Mouse (Mus musculus) c-Kit-positive CD71-positive TER-119-positive erythroid progenitor cells, embryonic 14.5 days (primary cell): ENCODE results near the gene 4930524B15Rik.
"Not testable (repeated sequence)": the region's sequence is repeated elsewhere in the genome, so short reads cannot be mapped to it uniquely, and the experiment has no call there.

Experiments
- DNase-seq: peaks from one replicate; pipeline ENCODE4 v3.0.0-alpha.2; 2013; ENCODE audit warnings: low spot score

Gene 4930524B15Rik

DNA sequence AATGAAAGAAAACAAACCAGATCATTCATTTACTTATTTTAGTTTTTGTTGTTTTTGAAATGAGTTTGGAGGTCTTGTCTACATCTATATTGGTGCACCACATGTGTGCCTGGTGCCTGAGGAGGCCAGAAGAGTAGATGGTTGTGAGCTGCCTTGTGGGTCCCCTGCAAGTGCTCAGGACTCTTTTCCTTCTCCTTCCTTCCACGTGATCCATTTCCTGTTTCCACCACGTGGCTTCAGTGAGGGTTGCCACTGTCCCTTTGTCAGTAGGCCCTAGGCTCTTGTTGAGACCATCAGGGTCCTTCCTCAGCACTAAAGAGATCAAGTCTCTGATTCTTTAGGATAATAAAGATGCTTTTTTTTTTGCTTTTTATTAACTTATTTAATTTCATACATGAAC is 19.4 kb downstream of the 4930524B15Rik start:
- no peak for DNase-seq

DNA sequence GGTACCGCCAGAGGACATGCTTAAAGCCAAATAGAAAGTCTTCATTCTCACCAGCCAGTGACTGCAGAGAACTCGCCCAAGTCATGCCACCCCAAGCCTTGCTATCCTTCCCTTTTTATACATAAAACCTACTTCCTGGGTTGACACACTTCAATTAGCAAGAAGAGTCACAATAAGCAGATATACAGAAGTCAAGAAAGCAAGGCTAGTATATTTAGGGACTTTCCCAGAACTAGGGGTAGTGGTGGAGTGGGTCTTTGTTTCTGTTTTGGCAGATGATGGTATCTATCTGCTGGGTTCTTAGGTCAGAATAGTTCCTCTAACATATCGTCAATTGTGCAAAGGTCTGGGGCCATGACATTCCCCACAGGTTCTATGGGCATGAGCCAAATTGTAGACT is 27.1 kb downstream of the 4930524B15Rik start:
- DNase-seq: no peak

DNA sequence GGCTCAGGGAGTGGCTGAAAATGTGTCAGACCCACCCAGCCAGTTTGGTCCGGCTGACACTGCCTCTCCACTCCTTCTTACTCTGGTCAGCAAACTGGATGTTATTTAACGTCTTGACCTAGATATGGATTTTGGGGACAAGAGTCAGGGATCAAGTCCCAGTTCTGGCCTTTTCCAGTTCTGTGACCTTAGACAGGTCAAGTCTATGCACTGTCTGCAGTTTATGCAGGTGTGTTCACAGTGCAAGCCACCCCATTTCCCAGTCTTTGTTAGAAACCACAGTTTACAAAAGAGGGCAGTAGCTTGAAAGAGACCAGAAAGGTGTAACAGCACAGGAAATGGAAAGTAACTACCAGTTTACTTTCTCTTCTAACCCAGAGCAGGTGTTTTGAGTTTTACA is 34.3 kb downstream of the 4930524B15Rik start:
- DNase-seq: no peak

DNA sequence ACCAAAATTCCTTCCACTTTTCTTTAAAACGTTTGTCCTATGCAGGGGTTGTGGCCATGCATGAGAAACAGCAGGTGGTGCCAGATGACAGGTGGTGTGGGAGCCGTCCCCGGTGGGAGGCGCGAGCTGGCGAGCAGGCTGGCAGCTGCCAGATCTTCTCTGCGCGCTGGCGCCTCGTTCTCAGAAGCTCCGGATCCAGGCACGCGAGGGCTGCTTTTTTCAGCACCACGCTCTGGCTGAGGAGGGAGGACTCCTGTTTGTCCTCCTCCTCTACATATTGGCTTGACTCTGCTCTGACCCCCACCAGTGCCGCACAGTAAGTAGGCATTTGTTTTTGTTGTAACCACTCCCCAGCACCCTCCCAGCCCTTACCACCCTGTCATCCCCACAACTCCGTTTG is 34.9 kb downstream of the 4930524B15Rik start, which contains the start of gene Nsg2:
TSS of gene Nsg2 (plus strand) at position 183 of the 400 bp plus-strand sequence.
- DNase-seq: no peak

DNA sequence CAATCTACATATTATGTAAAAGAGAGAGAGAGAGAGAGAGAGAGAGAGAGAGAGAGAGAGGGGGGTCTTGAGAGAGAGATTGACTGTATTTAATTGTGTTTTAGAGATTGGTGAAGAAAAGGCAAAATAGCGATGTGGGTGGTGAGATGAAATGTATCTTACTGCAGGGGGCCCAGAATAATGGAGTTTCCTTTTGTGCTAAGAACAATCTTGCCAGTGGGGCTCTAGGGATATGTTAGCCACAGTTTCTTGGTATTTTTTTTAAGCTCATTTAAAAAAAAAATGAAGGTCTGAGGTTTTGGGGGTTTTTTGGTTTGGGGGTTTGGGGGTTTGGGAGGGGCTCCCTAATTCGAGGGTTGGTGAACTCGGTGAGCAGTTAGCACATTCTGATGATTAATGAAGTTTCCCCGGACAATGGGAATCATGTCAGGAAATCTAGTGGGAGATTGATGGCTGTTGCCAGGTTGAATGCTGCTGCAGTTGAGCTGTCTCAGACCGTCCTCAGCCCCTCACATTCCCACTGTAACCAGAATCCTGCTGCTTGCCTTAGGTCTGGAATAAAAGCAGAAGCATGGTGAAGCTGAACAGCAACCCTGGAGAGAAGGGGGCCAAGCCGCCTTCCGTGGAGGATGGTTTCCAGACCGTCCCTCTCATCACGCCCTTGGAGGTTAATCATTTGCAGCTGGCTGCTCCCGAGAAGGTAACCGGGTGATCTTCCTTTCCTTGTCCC is 36.0 kb downstream of the 4930524B15Rik start:
- no peak for DNase-seq

DNA sequence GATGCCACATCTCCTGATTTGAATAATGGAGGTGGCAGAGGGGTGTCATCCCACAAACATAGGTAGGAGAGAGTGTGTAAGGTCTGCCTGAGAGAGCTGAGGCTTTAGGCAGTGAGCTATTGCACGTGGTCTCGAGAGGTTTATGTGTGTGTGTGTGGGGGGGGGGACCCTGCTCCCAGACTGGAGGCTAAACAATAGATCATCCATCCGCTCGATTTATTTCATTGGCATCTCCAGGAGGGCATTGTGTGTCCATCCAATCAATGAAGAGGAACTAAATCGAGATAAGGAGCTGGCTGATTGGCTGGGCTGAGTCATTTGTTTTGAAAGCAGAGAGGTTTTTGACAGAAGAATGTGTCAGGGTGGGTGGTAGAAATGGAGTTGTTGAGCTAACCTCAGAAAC is 37.3 kb downstream of the 4930524B15Rik start:
- no peak for DNase-seq

DNA sequence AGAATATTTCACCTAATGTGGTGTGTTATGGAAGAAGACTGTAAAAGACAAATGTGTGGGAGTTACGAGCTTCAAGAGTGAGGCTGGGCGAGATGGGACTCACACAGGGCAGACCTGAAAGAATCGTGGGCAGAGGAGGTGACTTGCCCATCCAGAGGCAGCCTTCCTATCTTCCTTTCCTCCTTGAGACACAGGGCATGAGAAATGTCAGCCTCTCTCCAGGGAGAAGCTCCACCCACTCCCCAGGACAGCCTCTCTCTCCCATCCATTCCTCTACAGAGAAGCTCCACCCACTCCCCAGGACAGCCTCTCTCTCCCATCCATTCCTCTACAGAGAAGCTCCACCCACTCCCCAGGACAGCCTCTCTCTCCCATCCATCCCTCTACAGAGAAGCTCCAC is 42.7 kb downstream of the 4930524B15Rik start:
- DNase-seq: not testable (repeated sequence)

DNA sequence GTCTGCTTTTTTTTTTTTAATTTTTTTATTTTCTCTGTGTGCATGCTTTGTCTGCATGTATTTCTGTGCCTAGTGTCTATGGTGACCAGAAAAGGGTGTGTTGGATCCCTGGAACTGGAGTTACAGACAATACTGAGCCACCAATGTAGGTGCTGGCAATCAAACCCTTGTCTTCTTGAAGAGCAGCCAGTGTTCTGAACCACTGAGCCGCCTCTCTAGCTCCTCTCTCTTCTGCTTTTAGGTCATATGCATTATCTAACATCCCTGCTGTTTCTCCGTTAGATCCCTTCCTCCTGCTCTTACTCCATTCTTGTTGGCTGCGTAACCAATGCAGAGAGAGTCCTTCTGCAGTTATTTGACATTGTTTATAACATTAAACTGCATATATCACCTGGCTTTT is 43.5 kb downstream of the 4930524B15Rik start:
- DNase-seq: no peak

DNA sequence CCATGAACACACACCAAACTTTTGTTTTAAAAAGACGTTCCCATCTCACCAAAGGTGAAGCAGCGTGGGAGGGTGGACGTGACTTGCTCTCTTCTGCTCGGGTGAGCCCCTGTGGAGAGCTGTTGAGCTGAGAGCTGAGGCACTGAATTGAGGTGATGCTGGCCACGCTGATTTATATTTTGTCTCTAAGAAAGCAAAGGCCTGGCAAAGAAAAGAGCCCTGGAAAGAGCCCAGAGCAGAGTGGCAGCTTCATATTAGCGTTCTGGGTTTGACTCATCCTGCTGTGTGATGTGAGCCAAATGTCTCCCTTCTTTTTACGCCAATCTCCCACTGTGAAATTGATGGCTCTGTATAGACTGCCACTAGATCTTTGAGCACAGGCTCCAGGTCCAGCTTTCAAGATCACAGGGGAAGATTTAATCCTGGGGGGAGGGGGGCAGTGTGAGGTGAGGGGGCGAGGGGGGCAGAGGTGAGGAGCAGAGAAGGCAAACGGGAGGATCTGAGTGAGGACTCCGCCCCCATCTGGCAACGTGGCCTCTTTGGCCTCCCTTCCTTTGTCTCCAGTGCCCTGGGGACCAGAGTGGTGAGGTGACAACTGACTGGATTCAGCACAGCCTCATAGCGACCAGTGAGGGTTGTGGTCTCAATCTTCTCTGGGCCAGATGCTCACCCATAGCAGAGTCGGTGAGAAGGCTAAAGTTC is 44.7 kb downstream of the 4930524B15Rik start:
- DNase-seq: no peak

DNA sequence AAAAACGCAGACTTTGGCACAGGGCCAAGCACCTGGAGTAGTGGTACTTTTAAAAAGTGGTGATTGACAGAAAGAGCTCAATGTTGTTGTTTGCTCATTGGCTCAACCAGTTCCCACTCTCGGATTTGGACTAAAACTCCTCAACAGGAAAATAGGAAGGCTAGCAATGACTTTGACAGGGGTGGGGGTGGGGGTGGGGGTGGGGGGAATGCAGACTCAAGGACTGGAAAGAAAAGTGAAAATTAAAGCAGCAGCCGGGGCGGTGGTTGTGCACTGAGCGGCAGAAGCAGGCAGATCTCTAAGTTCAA is 45.2 kb downstream of the 4930524B15Rik start:
- no peak for DNase-seq

DNA sequence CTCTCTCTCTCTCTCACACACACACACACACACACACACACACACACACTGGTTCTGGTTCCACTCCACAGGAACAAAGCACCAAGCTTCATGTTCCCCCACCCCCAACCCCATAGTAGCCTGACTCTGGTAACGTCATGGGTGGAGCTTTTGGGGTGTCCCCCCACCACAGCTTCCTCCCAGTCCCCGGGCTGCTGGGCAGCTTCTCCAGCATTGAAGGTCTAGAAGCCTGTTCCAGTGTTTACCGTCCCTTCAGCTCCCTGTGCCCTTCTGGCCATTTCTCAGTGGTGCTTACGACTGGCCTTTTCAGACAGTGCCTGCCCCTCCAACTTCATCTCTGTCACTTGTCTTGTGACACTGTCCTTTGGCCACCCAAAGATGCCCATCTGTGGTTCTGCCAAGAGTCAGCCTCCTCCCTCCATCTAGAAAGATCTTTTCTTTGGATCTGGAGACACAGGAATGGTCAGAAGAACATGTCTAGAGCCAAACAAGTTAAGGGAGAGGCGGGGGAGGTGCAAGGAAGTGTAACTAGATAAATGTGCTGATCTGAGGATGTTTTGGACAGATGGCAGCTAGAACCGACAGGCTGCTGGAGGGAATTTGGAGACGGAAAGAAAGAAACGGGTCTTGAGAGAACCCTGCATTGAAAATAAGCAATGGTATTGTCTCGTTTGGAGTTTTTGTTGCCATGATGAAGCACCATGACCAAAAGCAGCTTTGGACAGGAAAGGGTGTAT is 46.6 kb downstream of the 4930524B15Rik start:
- DNase-seq: no peak

DNA sequence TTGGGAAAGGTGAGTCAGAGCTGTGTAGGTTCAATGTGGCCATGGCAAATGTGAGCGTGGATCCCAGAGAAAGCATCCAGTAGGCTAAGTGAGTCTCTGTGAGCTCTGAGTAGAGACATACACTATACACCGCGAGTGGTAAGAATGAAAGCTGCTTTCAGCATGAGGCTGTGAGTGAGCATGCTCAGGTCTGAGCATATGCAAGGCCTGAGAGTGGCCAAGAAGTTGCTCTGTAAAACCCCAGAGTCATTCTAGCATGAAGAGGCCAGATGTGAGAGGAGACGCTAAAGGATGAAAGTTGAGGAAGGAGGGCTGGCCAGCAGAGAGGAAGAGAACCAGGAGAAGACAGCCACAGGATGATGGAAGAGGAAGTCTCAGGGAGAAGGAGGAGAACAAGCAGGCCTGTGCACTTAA is 47.6 kb downstream of the 4930524B15Rik start:
- DNase-seq: no peak

DNA sequence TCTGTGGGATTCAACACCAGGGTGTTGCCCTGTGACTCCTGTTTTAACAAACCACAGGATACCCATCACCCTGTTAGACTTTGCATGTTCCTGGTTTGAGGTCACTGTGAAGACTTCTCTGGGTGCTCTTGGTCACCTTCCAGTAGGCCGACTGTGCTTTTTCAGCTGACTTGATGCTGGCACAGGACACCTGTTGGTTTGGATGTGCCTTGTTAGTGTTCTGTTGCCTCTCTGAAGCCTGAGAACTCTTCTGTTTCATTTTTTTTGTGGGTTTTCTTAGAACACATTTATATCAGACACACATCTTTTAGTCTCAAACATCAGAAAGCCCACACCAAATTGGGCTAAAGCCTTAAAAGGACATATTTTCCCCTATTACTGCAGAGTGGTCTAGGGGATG is 48.2 kb downstream of the 4930524B15Rik start:
- no peak for DNase-seq

DNA sequence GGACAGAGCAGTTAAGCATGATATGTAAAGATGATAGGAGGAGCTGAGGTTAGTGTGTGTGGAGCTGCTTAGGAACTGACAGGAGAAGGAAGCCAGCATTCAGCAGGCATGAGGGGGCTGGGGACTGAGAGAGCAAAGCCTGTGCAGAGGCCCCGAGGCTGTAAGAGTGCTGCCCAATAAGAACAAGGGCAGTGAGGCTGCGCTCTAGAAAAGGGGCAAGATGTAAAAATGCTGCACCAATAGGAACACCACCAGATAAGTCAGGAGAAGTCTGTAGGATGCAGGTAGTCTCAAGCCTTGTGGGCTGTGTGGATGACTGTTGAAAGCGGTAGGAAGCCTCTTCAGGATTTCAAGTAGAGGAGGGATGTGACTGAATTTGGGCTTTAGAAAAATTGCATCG is 52.8 kb downstream of the 4930524B15Rik start:
- peak; percentile 19 for DNase-seq

DNA sequence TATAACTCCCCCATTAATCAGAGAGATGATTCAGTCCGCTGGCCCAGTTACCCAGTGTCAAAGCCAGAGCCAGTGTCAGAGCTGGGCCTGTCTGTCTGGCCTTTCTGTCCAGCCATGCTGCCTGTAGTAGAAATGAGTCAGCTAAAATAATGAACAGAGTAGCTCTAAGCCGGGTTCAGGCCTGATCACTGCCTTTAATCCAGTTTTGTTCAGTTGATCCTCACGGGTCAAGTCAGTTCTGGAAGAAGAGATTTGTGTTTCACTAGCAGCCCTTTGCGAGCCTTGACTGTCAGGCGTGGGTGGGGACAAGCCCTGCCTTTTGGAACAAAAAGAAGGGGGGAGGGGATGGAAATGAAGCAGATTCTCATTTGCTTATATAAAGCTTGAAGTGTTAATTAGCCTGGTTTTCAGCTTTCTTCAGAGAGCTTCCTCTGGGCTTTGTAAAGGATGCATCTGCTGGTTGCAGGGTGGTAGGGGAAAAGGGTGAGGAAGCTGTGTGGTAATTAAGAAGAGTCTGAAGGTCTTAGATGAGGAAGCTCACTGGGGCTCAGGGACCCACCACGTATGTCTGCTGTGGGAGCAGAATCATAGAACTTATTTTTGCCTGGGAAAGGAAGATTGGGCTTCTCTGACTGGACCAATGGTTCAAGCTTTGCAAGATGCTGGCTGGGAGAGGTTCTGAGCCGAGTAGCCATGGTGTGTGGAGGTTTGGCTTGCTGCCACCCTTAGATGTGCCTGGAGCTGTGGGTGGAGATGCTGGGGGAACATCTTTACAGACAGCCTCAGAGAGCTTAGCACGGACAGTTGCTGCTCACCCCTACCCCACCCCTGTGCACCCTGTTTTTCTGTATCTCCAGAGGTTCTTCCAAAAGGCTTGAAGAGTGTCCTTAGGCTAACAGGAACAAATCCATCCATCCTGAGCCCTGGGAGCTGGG is 54.9 kb downstream of the 4930524B15Rik start:
- DNase-seq: no peak

DNA sequence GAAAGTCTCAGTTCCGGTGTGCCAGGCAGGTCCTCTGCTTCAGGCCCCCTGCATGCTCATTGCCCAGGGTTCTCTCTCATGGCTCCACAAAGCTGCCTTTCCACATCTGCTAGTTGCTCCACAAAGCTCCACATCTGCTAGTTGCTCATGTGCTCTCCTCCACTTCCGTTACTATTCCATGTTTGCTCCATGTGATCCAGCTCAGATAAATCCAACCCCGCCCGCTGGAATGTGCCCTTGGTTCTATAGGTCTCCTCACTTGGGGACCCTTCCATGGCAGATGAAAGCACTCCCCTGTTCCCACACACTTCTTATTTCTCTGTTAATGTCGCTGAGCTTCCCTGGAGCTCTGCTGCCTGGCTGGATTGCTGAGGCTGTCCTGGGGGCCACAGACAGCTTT is 61.2 kb downstream of the 4930524B15Rik start:
- DNase-seq: no peak

DNA sequence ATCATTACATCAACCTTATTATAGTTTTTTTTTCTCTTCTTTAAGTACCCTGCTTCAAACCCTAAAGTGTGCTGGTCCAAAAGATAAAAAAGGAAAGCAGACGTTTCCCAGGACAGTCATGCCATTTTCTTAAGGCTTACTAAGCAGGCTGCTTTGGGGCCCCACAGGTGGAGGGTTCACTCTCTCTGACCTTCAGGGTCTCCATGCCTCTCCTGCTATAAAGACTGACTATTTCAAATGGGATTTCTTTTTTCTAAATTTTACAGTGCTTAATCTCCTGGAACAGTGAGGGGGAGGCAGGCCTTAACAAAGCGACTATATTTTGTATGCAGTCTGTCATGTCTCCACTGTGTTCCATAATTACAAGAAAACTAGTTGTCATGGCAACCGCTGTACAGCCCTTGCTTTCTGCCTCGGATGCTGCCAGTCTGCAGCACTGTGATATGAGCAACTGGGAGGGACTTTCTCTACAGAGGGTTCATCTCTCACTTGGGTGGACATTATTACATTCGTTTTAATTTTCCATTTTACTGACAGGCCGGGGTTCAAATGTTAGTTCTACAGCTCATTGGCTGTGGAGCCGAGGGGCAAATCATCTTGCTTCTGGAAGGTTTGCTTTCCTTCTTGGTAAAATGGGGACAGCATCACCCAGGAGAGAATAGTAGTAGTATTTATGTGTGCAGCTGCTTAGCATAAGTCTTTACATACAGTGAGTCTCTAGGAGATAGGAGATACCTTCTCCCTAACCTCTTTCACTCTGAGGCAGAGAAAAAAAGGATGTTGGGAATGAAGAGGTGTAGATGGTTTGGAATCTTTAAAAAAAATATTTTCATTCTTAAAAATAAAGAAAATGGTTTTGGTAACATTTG is 62.3 kb downstream of the 4930524B15Rik start:
- DNase-seq: no peak

DNA sequence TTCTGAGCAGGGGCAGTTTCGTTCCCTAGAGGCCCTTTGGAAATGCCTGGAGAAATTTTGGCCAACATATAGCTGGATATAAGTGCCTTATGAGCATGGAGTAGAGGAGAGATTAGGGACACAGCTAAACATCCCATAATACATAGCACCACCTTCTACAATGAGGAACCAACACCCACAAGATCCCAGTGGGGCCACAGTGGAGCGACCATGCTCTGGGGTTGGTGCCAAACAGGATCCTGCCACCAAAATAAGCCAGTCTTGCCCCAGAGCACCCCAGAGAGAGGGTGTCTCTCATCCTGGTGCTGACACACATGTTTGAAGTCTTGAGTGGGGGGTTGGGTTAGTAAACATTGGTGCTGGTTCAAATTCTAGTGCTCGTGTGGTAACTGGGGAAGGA is 63.2 kb downstream of the 4930524B15Rik start:
- DNase-seq: no peak
